Mouse (Mus musculus) CD4-positive, CD25-positive, alpha-beta regulatory T cell, adult 2 months (primary cell): ENCODE measurements around the gene Fam183b.
"Not testable (repeated sequence)": the region's sequence is repeated elsewhere in the genome, so short reads cannot be mapped to it uniquely, and the experiment has no call there.

Experiments
- DNase-seq: peaks from one replicate; pipeline ENCODE4 v3.0.0-alpha.2; 2012; ENCODE audit warnings: low read depth, low spot score

Gene Fam183b

GRCm38 (mm10) chr11:58772888-58773287, 28.9 kb downstream of the Fam183b start, which contains the start of gene Olfr315:
TSS of gene Olfr315 (plus strand) at chr11:58773188.
- no peak for DNase-seq

- no peak for DNase-seq
These were observed 49.3 kb downstream of the Fam183b start, which contains the start of gene Olfr316 for GRCm38 (mm10) chr11:58752434-58752833. TSS of gene Olfr316 (plus strand) at chr11:58752734.

- DNase-seq = not testable (repeated sequence)
These were observed 50.7 kb downstream of the Fam183b start for GRCm38 (mm10) chr11:58751096-58751495.
